Mouse (Mus musculus) heart, adult 2 months (tissue): ENCODE measurements around the gene Marcks.

Experiments used
- EP300 ChIP-seq: fragments of 200-500 bp; IDR thresholded peaks from 2 replicates; pipeline ENCODE4 v1.6.1; 2011; ENCODE audit warnings: low read depth, low read length, control low read depth; ENCODE audit not compliant: insufficient read depth
- POLR2A ChIP-seq: fragments of 200-500 bp; IDR thresholded peaks from 2 replicates; pipeline ENCODE4 v1.6.1; 2011; ENCODE audit warnings: mild to moderate bottlenecking, low read depth, low read length, control low read depth; ENCODE audit not compliant: insufficient read depth

DNA sequence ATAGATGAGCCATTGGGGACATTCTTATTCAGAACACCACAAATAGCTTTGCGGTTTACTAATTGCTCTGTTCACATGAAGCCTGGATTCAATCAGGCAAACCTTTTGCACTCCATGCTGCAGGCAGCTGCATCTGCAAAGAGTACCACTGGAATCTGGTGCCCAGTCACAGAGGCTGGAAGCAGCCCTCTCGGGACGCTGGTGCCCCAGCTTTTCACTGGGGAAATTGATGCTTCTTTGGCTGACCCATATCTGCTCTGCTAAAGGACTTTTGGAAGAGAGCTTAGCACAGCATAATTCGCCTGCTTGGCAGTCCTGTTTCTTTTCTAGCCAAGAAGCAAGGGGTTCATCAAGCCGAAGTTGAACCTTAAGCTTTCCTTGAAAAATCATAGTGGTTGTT lies 18.4 kb upstream of the Marcks start:
- TF ChIP-seq POLR2A = no peak
- TF ChIP-seq EP300 = no peak
